In genomic region chr7:141291921-141292582, GRCm38 (mm10) we compare ENCODE assay signal across 8 mouse cellular contexts. TPM values are rescaled to one million over a fixed set of nuclear protein-coding genes. Genes with fewer than 3 reads are reported as not detected.
DNase-seq lines count a peak whose midpoint lies in the region; ATAC-seq lines count a peak whose summit lies in the region.

Drd4 (plus strand) TSS chr7:141292006.

- ATAC-seq in neural tube, embryonic 13.5 days (ENCODE audit: low read depth), result peak; percentile 70

- peak within 1 kb of the TSS; percentile 49 for H3K4me3 ChIP-seq in neural tube, embryonic 13.5 days

- H3K36me3 ChIP-seq in neural tube, embryonic 13.5 days, result peaks cover 8% of the 10 kb centered on the region

- H3K4me2 ChIP-seq in neural tube, embryonic 13.5 days, result peak within 1 kb of the TSS; percentile 84

- intact Hi-C loops in left cerebral cortex, postnatal 4 days (cut with DNase I), result no loop called here

- H3K27ac ChIP-seq in neural tube, embryonic 13.5 days (replicated peaks), result no peak within 1 kb of the TSS

- WGBS in neural tube, embryonic 13.5 days, result 2% methylated on average over 46 of the region's 46 CpGs

- H3K4me1 ChIP-seq in neural tube, embryonic 13.5 days (replicated peaks), result peaks cover 31% of the 10 kb centered on the region

- peaks cover 72% of the 10 kb centered on the region for H3K27me3 ChIP-seq in neural tube, embryonic 13.5 days

- DNase-seq in cerebellum, postnatal 10 days, result peak; percentile 47 to 50
- no peak for DNase-seq in cerebellum, adult 9-10 months
- DNase-seq in right cerebral cortex, adult 18-20 months, result peak; percentile 31
- no peak for DNase-seq in right cerebral cortex, postnatal 25 days
- DNase-seq in left cerebral cortex, postnatal 4 days, result peak; percentile 22
- DNase-seq in cerebellum, adult 8-10 months, result no peak
- DNase-seq in thymus, adult 18-20 months, result no peak

- H3K9ac ChIP-seq in neural tube, embryonic 13.5 days, result peak within 1 kb of the TSS; percentile 71

- no peaks in the 10 kb centered on the region for H3K9me3 ChIP-seq in neural tube, embryonic 13.5 days

RNA-seq across cellular contexts. Expression of gene Drd4, which starts in this region (rescaled TPM):
- total RNA-seq in left cerebral cortex, postnatal 4 days (2021), result under 1 TPM; 0.48 to 0.54 TPM
- 0.54 and 1.3 TPM in 2 replicates for polyA plus RNA-seq in neural tube, embryonic 13.5 days (2015; fragmentation: Nextera tagmentation; extraction: Ambion mirVana)

Comparison
In these comparisons a context has a peak if more than half of its experiments do, and no peak if none do; other contexts are left out.
1. DNase-seq: peak in cerebellum, postnatal 10 days (2 of 2) and right cerebral cortex, adult 18-20 months (single experiment); none in cerebellum, adult 9-10 months (single experiment), right cerebral cortex, postnatal 25 days (single experiment), cerebellum, adult 8-10 months (single experiment) and thymus, adult 18-20 months (0 of 2).
2. Peak in DNase-seq in left cerebral cortex, postnatal 4 days; RNA of the gene not detected or under 1 TPM.